Mouse (Mus musculus): ENCODE data around the gene Gm4858. TPM values are rescaled to one million over a fixed set of nuclear protein-coding genes. Genes with fewer than 3 reads are reported as not detected.

The Gm4858 gene
- polyA plus RNA-seq, 1 experiment from 2014 or later: 0.08 TPM

GRCm38 (mm10) chr3:93114481-93114880 lies 45.9 kb downstream of the Gm4858 start:
- no peak overlapping the region for H3K4me2 ChIP-seq (replicated peaks; ENCODE audit: low read depth)
- no peaks in the 10 kb centered on the region for H3K27me3 ChIP-seq (ENCODE audit: control insufficient read depth, insufficient read depth, low read length)
- no peaks in the 10 kb centered on the region for H3K36me3 ChIP-seq (ENCODE audit: control insufficient read depth, insufficient read depth, low read length)
- DNase-seq (ENCODE audit: low spot score) (peak; percentile 38), ATAC-seq (ENCODE audit: low FRiP score, low TSS enrichment) (no peak)
- no peaks in the 10 kb centered on the region for H3K4me1 ChIP-seq (replicated peaks; ENCODE audit: control insufficient read depth, insufficient read depth)
- no peak overlapping the region for H3K4me3 ChIP-seq (ENCODE audit: low read depth, low read length)
- TF ChIP-seq EP300 (optimal IDR thresholded peaks at IDR 0.05) (no peak), CTCF (IDR thresholded peaks at IDR 0.05; ENCODE audit: low read depth) (peak; percentile 81)
- no peaks in the 10 kb centered on the region for H3K9me3 ChIP-seq (ENCODE audit: control insufficient read depth, low read length)
- no peak overlapping the region for H3K27ac ChIP-seq (replicated peaks)
- WGBS: 4% methylated on average over 2 of the region's 2 CpGs
- no peak overlapping the region for H3K9ac ChIP-seq (ENCODE audit: low read length)

GRCm38 (mm10) chr3:93119101-93119500 lies 50.5 kb downstream of the Gm4858 start:
- Histone ChIP-seq H3K4me3 (ENCODE audit: low read depth, low read length) (no peak overlapping the region), H3K27ac (replicated peaks) (no peak overlapping the region), H3K9ac (ENCODE audit: low read length) (no peak overlapping the region), H3K9me3 (ENCODE audit: control insufficient read depth, low read length) (no peaks in the 10 kb centered on the region), H3K4me2 (replicated peaks; ENCODE audit: low read depth) (no peak overlapping the region), H3K36me3 (ENCODE audit: control insufficient read depth, insufficient read depth, low read length) (no peaks in the 10 kb centered on the region), H3K4me1 (replicated peaks; ENCODE audit: control insufficient read depth, insufficient read depth) (no peaks in the 10 kb centered on the region), H3K27me3 (ENCODE audit: control insufficient read depth, insufficient read depth, low read length) (no peaks in the 10 kb centered on the region)
- no peak for DNase-seq (ENCODE audit: low spot score)
- 40% methylated on average over 4 of the region's 4 CpGs for WGBS
- no peak; the same call in 1 of the 2 replicates for ATAC-seq (ENCODE audit: low FRiP score, low TSS enrichment)
- TF ChIP-seq CTCF (IDR thresholded peaks at IDR 0.05; ENCODE audit: low read depth) (peak; percentile 59), EP300 (optimal IDR thresholded peaks at IDR 0.05) (no peak)

Other genes with a start within 250 kb of the Gm4858 start
- 108 and 133 TPM in 2 replicates for gene Kprp, start 241.6 kb upstream of the Gm4858 start, polyA plus RNA-seq (2015; fragmentation: Nextera tagmentation; extraction: Ambion mirVana)
- 247 and 250 TPM in 2 replicates for gene Lce1l, start 217.5 kb upstream of the Gm4858 start, polyA plus RNA-seq (2015; fragmentation: Nextera tagmentation; extraction: Ambion mirVana)
- 30.7 and 33.6 TPM in 2 replicates for gene 2310050C09Rik, start 198.6 kb upstream of the Gm4858 start, polyA plus RNA-seq (2015; fragmentation: Nextera tagmentation; extraction: Ambion mirVana)
- gene Lce3a, start 142.6 kb upstream of the Gm4858 start, polyA plus RNA-seq (2015; fragmentation: Nextera tagmentation; extraction: Ambion mirVana): 1,230 and 1,305 TPM in 2 replicates
- 847 and 849 TPM in 2 replicates for gene Lce3b, start 135.8 kb upstream of the Gm4858 start, polyA plus RNA-seq (2015; fragmentation: Nextera tagmentation; extraction: Ambion mirVana)
- gene Lce3c, start 124.3 kb upstream of the Gm4858 start, polyA plus RNA-seq (2015; fragmentation: Nextera tagmentation; extraction: Ambion mirVana): 1,477 and 1,491 TPM in 2 replicates
- gene Lce3d, start 111.4 kb upstream of the Gm4858 start, polyA plus RNA-seq (2015; fragmentation: Nextera tagmentation; extraction: Ambion mirVana): 246 and 293 TPM in 2 replicates
- 1,443 and 1,461 TPM in 2 replicates for gene Lce3e, start 101.8 kb upstream of the Gm4858 start, polyA plus RNA-seq (2015; fragmentation: Nextera tagmentation; extraction: Ambion mirVana)
- gene Lce3f, start 76.6 kb upstream of the Gm4858 start, polyA plus RNA-seq (2015; fragmentation: Nextera tagmentation; extraction: Ambion mirVana): 3,312 and 3,341 TPM in 2 replicates
- gene Crct1, start 53.1 kb upstream of the Gm4858 start, polyA plus RNA-seq (2015; fragmentation: Nextera tagmentation; extraction: Ambion mirVana): 1,801 and 2,041 TPM in 2 replicates
- gene Lce1m, start 49.8 kb upstream of the Gm4858 start, polyA plus RNA-seq (2015; fragmentation: Nextera tagmentation; extraction: Ambion mirVana): 356 and 376 TPM in 2 replicates
- 3.3 and 3.7 TPM in 2 replicates for gene Crnn, start 76.0 kb downstream of the Gm4858 start, polyA plus RNA-seq (2015; fragmentation: Nextera tagmentation; extraction: Ambion mirVana)
- gene Flg2, start 128.5 kb downstream of the Gm4858 start, polyA plus RNA-seq (2015; fragmentation: Nextera tagmentation; extraction: Ambion mirVana): 0.17 and 0.29 TPM in 2 replicates
- gene Flg, start 204.7 kb downstream of the Gm4858 start, polyA plus RNA-seq (2015; fragmentation: Nextera tagmentation; extraction: Ambion mirVana): 551 and 597 TPM in 2 replicates

Measured in stomach, postnatal 0 days (tissue).